Mouse (Mus musculus): ENCODE data around the gene S1pr4. TPM values are rescaled to one million over a fixed set of nuclear protein-coding genes. Genes with fewer than 3 reads are reported as not detected.

Gene S1pr4
- total RNA-seq (2021) = under 1 TPM; 0.53 to 0.94 TPM
- long read RNA-seq, partial matches to known transcripts = 0 of 1 reads
- long read RNA-seq, other reads (novel, unspliced or antisense) = 0 of 1 reads

DNA sequence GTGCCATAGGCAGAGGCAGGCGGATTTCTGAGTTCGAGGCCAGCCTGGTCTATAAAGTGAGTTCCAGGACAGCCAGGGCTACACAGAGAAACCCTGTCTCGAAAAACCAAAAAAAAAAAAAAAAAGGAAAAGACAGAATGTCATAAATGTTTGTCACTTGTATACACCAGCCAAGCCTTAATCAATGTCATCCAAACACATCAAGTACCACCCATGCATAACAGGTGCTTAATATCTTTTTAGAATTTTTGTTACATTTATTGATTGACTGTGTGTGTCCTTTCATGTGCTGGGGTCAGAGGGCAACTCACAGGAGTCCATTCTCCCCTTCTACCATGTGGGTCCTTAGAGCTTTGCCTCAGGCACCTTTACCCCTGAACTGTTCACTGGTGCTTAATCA, at the start of gene S1pr4:
Gene S1pr4, minus strand, starts transcription at position 101 of the 400 bp plus-strand sequence.
- no peak for DNase-seq (ENCODE audit: low spot score in 2 of 2)

DNA sequence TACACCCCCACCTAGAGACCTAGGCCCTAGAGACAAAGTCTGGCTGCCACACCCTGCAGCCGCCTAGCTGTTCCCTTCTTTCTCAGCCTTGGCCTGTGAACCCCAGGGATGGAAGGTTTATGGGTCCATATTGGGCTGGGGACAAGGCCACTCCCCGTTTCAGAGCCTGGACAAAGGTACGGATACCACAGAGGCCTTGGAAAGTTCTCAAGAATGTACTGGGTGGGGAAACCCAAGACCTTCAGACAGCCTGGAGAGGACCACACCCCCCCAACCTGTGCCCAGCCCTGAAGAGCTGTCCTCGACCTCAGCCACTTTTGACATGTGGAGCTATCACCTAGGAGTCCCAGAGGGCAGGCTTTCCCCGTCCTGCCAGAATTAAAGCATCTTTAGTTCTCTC, 49.0 kb upstream of the S1pr4 start:
- DNase-seq (ENCODE audit: low spot score in 2 of 2) = no peak

DNA sequence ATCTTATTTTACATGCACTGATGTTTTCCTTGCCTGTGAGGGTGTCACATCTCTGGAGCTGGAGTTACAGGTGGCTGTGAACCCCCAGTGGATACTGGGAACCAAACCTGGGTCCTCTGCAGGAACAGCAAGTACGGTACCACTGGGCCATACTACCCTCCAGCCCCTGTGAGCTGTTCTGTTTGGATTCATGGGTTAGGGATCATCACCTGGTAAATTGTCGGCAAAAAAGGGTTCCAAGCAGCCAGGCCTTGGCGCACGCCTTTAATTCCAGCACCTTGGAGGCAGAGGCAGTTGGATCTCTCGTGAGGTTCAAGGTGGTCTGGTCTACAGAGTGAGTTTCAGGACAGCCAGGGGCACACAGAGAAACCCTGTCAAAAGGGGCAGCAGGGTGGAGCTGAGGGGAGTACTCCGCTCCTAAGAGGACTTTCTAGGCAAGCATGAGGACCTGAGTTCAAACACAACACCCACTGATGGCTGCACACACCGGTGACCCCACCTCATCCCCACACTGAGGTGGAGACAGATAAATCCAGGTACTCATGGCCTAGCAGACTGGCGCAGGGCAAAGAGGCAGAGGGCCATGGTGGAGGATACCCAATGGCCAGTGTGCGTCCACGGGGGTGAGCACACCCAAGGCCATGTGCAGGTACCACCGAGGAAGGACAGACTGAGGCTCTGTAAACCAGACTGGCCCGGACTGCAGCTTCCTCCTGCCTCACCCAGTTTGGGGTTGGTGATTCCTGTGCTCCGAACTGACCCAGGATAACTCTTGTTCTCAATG, 47.0 kb upstream of the S1pr4 start:
- no peak for DNase-seq (ENCODE audit: low spot score in 2 of 2)

DNA sequence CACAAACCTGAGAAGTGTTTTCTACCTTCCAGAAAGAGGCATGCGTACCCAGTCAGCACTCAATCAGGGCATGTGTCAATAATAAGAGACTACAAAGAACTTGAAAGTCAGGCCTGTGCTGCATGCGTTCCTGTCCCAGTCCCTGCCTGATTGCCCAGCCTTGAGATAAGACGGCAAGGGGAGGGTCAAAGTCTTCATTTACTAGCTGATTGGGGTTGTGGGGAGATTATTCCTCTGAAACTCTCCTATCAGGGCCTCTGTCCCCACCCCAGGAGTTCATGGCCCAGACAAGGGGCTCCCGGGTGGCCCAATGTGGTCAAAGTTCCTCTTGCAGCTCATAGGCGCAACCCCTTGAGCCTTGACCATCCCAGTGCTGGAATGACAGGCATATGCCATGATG, 46.4 kb upstream of the S1pr4 start:
- DNase-seq (ENCODE audit: low spot score in 2 of 2) = no peak

DNA sequence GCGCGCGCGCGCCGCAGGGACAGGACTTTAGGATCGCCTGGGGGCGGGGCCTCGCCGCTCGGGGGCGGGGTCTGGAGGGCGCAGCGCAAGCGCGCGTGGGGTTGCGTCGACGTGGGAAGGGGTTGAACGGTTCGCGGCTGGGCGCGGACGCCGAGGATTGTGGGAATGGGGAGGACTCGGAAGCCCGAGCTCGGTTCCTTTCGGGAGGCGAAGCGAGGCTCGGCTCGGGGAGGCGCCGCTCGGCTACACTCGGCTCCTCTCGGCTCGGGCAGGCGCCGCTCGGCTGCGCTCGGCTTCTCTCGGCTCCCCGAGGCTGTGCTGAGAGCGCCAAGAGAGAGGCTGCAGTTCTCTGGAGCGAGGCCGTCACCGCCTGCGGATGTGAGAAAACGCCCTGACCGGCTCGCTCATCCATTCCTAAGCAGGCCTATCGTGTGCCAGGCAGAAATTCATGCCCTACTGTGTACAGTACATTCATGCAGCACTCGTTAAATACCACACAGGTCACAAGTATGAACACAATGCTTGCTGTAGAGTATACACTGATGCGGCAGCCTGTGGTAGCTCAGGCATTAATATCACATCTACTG, 45.3 kb upstream of the S1pr4 start, which contains the start of gene Gna11:
Gene Gna11, minus strand, starts transcription at position 30 of the 587 bp plus-strand sequence.
- DNase-seq (ENCODE audit: low spot score in 2 of 2) = peak; percentile 100

DNA sequence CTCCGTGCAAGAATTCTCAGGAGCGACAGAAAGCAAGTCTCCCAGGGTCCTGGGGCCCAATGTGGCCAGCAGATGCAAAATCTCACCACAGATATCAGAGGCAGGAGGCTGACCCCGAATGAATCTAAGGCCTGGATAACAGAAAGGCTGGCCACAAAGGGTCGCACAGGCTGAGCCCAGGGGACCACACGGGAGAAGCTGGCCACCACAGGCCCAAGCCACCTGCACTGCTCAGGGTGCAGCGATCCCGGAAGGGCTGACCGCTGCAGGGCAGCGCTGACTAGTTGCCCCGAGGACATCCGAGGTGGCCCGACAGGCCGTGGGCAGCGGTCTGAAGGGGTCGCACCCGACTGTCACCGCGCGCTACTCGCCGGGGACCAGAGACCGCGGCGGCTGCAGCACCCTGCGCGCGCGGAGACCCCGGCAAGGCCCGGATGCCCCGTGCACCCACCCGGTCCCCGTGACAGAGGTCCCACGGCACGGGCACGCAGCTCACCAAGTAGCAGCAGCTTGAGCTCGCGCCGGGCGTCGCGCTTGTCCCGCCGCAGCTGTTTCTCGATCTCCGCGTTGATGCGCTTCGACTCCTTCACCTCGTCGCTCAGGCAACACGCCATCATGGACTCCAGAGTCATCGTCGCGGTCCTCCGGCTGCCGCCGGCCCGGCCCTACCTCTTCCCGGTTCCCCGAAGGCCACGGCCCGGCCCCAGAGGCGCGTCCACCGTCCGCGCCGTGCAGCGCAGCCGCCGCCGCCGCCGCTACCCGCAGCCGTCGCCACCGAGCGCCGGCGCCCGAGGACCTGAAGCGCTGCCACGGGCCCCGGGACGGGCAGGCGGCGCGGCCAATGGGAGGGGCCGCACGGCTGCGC, 44.6 kb upstream of the S1pr4 start:
- no peak for DNase-seq (ENCODE audit: low spot score in 2 of 2)

DNA sequence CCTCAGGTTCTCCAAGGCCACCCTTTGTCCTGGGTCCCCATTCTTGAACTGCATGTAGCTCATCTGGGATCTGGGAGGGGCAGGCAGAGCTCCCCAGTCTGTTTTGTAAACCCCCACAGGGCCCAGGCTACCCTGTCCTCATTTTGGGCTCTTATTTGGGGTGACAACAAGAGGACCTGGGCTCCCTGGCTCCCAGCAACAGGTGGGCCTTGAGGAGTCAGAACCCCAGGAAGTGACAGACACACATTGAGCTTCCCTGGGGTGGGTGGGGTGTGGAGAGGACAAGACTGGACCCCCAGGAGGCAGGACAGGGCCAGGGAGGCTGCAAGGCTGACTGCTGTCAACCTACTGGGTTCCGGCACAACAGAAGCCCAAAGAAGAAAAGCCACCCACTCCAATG, 43.7 kb upstream of the S1pr4 start:
- no peak for DNase-seq (ENCODE audit: low spot score in 2 of 2)

DNA sequence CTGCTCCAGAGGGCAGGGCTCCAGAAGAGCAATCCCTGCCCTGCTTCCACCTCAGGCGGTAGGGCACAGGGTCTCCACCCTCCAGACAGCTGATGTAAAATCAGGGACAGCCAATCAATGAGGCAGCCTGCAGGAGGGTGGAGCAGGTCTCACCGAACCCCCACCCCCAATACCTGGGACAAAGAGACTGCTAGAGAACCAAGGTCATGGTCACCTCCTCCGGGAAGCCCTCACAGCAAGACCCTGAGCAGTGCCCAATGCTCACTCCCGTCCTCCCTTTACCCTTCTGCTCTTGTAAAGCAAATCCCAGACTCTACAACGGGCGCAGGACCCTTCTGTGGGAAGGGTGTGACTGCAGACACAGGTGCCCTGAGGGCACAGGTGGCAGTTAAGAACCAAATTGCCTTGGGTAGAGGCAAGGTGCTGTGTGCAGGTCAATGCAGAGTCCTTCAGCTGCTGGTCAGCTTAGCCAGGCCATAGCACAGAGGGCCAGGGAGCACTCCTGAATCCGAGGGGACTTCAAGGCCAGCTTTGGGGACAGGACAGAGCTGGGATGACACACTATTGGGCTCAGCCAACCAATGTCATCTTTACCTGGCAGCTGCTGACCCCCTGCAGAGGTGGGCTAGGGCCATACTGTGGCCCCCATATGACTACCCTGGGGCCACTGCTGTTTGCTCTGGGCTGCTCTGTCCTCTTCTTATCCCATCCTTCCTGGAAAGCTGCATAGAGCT, 43.0 kb upstream of the S1pr4 start:
- no peak for DNase-seq (ENCODE audit: low spot score in 2 of 2)

DNA sequence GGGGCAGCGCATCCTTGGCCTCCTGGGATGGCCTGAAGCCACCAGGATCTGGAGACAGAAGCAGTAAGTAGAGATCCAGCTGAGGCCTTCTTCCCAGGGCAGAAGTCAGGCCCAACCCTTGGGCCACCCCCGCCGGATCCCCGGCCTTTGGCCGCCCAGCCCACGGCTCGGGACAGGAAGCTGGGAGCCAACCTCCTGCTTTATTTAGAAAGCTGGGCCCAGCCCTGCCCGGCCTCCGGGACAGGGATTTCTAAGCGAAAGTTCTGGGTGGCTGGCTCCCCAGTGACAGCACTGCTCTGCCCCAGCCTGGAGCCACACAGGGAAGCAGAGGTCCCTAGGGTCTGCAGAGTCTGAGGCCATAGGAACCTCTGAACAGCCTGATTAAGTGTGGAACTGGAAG, 41.9 kb upstream of the S1pr4 start:
- DNase-seq (ENCODE audit: low spot score in 2 of 2) = no peak

DNA sequence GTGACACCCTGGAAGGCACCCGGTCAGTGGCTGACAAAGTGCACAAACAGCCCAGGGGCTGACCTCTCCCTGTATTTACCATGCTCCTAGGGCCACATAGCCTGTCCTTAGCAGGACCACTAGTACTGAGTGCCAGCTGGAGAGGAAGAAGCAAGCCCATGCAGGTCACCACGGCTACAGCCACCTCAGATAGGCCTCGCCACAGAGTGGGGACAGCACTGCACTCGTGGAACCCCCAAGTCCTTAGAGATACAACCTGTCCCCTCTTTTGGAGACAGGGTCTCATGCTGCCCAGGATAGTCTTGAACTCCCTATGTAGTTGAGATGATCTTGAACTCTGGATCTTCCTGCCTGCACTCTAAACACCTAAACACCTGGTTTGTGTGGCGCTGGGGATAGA, 41.4 kb upstream of the S1pr4 start:
- DNase-seq (ENCODE audit: low spot score in 2 of 2) = no peak

DNA sequence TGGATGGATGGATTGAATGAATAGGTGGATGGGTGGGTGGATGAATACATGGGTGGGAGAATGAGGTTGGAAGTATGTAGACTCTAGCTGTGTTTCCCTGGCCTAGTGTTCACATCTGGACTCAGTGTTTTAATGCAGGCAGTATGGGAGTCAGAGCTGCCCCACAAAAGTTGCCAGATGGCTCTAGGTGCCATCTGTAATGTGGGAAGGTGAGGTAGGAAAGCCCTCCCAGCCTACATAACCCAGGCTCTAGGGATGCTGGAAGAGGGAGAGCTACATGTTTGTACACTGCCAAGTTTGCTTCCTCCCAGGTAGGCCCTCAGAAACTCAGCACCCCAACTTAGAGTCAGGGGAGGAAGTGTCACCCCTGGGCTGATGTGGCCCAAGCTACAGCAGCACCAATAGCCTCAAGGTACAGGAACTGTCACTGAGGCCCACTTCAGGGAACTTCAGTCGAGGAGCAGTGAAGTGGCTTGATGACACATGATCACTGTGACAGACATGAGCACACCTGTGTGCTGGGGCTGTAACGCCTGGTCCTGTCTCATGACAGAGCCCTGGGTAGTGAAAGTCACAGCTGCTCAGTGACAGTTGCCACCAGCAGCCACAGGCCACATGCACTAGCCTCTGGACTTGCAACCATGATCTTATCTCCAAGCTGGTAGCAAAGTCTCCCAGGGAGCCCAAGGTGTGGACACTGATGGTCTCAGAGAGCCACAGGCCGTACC, 38.6 kb upstream of the S1pr4 start:
- DNase-seq (ENCODE audit: low spot score in 2 of 2) = no peak

DNA sequence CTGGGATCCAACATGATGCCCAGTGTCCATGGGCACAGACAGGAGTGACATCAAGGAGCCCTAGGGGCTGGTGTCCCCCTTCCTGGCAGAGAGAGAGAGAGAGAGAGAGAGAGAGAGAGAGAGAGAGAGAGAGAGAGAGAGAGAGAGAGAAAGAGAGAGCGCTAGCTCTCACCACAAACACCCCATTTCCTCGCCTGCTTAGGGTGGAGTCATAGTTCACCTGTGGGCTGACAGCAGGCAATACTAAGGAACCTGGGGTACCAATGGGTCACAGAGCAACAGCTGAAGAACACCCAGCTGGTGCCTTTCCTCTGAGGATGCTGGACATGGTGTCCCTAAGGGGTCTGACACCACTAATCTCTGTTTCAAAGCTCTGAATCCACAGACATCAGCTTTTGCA, 37.5 kb upstream of the S1pr4 start:
- DNase-seq (ENCODE audit: low spot score in 2 of 2) = no peak

DNA sequence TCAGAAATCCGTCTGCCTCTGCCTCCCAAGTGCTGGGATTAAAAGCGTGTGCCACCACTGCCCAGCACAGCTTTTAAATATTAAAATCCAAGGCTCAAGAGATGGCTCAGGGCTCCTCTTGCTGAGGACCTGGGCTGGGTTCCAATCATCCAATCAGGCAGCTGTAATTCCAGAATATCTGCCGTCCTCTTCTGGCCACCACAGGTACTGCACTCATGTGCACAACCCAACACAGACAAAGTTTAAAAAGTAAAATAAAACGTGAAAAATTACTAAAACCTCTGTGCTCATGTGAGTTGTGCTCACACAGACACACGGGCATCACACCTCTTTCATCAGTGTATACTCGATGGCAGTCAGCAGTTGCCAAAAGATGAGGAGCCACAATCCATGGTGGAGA, 36.8 kb upstream of the S1pr4 start:
- no peak for DNase-seq (ENCODE audit: low spot score in 2 of 2)

DNA sequence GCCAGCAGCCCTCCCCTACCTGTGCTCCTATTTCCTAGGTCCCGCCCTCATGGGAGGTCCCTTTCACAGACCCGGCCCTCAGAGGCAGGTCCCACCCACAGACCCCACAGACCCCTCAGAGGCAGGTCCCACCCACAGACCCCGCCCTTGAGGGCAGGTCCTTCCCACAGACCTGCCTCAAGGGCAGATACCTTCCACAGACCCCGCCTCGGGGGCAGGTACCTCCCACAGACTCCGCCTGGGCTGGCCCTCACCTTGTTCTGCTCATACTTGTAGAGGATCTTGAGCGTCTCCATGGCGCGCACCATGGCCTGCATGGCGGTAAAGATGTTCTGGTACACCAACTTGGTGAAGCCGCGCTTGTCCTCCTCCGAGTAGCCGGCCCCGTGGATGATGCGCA, 34.9 kb upstream of the S1pr4 start:
- no peak for DNase-seq (ENCODE audit: low spot score in 2 of 2)

DNA sequence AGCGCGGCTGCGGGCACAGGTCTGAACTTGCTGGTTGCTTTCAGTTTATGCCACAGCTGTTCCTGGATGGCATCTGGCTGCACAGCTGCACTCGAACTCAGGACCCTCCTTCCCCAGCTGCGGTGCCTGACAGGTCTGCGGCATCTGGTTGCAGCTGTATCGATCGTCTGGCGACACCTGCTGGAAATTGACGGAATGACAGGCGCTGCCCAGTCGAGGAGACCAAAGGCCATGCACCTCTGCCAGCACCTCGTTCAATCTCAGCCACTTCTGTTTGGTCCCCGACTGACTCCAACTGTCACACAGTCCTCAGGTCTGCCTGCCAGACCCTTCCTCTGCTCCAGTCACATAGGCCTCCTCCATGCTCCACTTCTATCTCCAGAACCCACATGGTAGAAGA, 26.8 kb upstream of the S1pr4 start:
- peak in 1 of 2 experiments; percentile 68 for DNase-seq (ENCODE audit: low spot score in 2 of 2)

DNA sequence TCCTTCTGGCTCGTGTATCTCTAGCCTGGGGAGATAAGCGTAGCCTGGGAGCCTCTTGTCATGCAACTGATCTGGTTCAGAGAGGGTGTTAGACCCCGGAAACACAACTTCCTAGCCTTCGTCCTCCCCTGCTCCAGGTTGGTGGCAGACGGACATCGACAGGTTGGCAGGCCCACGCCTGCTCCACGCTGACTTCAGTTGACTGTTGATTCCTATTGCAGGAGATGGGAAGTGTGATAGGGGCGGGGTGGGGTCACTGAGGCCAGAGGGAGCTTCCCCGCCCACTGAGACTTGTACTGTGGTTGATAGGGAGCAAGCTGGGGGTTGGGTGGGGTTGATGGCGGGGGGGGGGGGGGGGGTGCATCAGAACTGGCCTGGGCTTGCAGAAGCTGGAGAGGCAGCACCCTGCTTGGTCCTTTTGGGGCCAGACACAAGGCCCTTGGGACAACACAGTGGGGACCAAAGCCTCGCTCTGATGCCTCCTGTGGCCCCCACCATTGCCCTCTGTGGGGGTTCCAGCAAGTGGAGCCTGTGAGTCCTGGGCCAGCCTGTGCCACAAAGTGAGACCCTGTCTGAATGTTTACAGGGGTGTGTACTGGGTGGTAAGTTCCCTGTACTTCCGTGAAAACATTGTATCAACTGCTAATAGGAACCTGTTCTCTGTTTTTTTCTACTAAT, 25.2 kb upstream of the S1pr4 start:
- no peak for DNase-seq (ENCODE audit: low spot score in 2 of 2)

DNA sequence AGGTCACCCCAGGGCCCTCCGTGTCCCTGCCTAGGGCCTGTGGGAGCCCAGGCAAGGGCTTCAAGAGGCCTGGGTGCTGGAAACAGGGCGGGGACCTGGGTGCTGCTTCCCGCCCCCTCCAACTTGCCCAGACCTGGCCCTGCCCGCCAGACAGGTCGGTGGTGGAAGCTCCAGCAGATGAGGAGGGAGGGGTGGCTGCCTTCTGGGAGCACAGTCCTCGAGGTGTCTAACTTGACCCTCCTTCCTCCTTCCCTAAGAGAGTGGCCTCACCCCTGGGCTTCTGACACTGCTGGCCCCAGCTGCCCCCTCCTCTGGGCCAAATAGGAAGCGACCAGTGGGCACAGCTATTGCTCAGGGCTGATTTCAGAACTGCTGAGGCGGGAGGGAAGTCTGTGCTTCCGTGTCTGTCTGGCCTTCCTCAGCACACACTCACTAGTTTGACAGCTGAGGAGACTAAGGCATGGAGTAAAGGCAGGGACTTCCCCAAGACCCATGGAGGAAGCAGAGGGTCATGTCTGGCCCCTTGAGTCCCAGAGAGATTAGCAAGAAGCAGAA, 24.2 kb upstream of the S1pr4 start, which contains the start of gene Gna15:
Gene Gna15, minus strand, starts transcription at position 175 of the 555 bp plus-strand sequence.
- no peak for DNase-seq (ENCODE audit: low spot score in 2 of 2)

DNA sequence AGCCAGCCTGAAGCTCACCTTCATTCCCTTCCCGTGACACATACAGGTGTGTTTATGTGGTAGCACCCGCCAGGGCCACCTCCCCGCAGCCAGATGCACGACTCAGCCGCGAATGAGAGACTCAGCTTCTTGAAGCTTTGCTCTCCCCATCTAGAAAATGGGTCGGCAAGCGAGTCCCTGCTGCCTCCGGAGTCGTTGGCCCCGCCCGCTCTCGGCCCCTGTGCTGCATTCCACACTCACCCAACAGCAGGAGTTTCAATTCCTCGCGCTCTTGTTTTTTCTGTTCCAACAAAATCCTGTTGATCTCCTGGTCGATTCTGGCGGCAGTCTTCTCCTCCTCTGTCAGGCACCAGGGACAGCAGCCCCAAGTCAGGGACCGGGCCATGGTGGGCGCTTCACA, 23.6 kb upstream of the S1pr4 start:
- no peak for DNase-seq (ENCODE audit: low spot score in 2 of 2)

DNA sequence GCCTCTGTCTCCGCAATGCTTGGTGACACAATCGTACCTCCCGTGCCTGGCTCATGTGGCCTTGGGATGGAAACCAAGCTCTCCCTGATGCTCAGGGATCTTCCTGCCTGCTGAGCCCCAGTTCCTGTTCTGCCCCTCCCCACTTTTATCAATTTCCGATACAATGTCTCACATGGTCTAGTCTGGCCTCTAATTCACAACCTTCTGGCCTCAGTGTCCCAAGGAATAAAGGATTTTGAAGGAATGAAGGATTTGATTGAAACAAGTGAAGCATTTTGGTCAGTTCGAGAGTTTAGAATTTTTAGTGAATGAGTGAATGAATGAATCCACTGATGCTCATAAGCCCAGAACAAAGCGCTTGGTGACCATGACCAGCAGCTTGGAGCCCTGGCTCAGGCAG, 23.2 kb upstream of the S1pr4 start:
- DNase-seq (ENCODE audit: low spot score in 2 of 2) = no peak

DNA sequence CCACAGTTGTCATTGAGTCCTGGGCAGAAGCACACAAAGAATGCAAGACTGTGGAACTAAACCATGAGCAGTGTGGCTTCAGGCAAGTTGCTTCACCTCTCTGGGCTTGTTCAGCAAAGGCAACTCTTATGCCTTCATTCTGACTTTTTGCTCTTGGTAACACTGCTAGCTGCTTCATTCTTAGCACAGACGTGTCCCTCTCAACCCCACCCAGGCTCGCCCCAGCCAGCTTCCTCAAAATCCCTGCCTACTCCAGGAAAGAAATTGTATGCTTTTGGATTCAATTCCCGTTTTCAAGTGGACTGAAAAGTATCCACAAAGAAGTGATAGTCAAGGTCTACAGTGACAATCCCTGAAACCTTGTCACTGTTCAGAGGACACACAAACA, 20.0 kb upstream of the S1pr4 start:
- no peak for DNase-seq (ENCODE audit: low spot score in 2 of 2)
